Mouse (Mus musculus) E14TG2a.4 (cell line): ENCODE data around the gene Supt6.

Experiments used
- CTCF ChIP-seq: conservative IDR thresholded peaks from 2 replicates; pipeline ENCODE4 v1.5.1; 2014; ENCODE audit warnings: low read length
- POU5F1 ChIP-seq: IDR thresholded peaks from 2 replicates; pipeline ENCODE4 v1.6.1; 2014; ENCODE audit warnings: low read length, borderline replicate concordance

- TF ChIP-seq CTCF (no peak), POU5F1 (no peak)
These were observed 61.8 kb downstream of the Supt6 start for GRCm38 (mm10) chr11:78183884-78184514.
